Mouse (Mus musculus): Measurements from ENCODE around the gene Rgn. TPM values are rescaled to one million over a fixed set of nuclear protein-coding genes. Genes with fewer than 3 reads are reported as not detected.

Rgn gene
- polyA plus RNA-seq, 1 experiment, result 0.06 TPM

DNA sequence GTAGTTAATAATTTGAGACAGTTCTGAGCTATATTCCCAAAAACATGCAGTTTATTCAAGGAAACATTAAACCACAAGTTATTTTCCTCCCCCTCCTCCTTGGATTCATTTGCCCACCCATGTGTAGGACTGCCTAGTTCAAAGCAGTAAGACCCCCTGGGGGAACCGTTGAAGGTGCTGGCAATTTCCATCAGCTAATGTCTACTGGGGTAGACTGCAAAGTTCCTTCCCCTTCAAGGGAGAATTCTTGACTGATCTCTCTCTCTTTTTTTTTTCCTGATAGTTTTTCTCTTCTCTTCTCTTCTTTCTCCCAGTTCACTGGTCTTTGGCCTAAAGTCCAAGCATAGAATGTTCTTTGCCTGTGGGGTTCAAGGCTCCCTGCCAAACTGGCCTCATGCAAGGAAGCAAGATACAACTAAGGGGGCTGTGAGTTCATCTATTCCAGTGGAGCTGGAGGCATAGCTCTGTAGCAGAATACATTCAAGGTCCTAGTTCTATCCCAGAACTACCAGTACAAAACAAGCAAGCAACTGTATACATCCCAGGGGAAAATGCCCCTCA lies 627 bp upstream of the Rgn start:
- Histone ChIP-seq H3K4me1 (ENCODE audit: control insufficient read depth, insufficient read depth, low read length) (no peaks in the 10 kb centered on the region), H3K4me3 (ENCODE audit: control insufficient read depth, low read depth, low read length) (no peak overlapping the region), H3K36me3 (ENCODE audit: control insufficient read depth, insufficient read depth, low read length) (no peaks in the 10 kb centered on the region), H3K27me3 (ENCODE audit: control insufficient read depth, insufficient read depth, low read length) (no peaks in the 10 kb centered on the region), H3K27ac (ENCODE audit: control insufficient read depth, insufficient read depth, low read depth, low read length) (0 out of 2 replicates have a peak overlapping the region, but pooled peaks have one; percentile 21)
- TF ChIP-seq POLR2A (IDR thresholded peaks at IDR 0.05; ENCODE audit: control insufficient read depth, low read depth, low read length) (no peak), CTCF (IDR thresholded peaks at IDR 0.05; ENCODE audit: control insufficient read depth, insufficient read depth, insufficient replicate concordance, low read depth, low read length) (no peak)

GRCm38 (mm10) chrX:20552199-20552598 lies 2.6 kb downstream of the Rgn start:
- H3K27ac ChIP-seq (ENCODE audit: control insufficient read depth, insufficient read depth, low read depth, low read length), result no peak overlapping the region
- TF ChIP-seq POLR2A (IDR thresholded peaks at IDR 0.05; ENCODE audit: control insufficient read depth, low read depth, low read length) (no peak), CTCF (IDR thresholded peaks at IDR 0.05; ENCODE audit: control insufficient read depth, insufficient read depth, insufficient replicate concordance, low read depth, low read length) (no peak)
- no peaks in the 10 kb centered on the region for H3K27me3 ChIP-seq (ENCODE audit: control insufficient read depth, insufficient read depth, low read length)
- H3K4me1 ChIP-seq (ENCODE audit: control insufficient read depth, insufficient read depth, low read length), result no peaks in the 10 kb centered on the region
- no peaks in the 10 kb centered on the region for H3K36me3 ChIP-seq (ENCODE audit: control insufficient read depth, insufficient read depth, low read length)
- H3K4me3 ChIP-seq (ENCODE audit: control insufficient read depth, low read depth, low read length), result no peak overlapping the region

DNA sequence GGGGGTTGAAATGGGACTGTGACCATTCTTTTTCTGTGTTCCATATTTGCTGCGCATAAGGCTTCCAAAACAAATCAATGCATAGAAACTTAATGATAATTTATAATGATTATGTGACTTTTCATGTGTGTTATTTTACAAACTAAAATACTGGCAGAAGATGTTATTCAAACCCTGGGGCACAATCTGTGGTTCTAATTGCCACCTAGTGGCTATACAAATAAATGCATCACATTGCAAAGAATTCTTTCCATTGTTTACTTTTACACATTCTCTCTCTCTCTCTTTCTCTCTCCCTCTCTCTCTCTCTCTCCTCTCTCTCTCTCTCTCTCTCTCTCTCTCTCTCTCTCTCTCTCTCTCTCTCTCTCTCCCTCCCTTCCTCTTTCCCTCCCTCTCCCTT lies 12.3 kb downstream of the Rgn start:
- Histone ChIP-seq H3K27me3 (ENCODE audit: control insufficient read depth, insufficient read depth, low read length) (no peaks in the 10 kb centered on the region), H3K4me1 (ENCODE audit: control insufficient read depth, insufficient read depth, low read length) (no peaks in the 10 kb centered on the region), H3K36me3 (ENCODE audit: control insufficient read depth, insufficient read depth, low read length) (no peaks in the 10 kb centered on the region), H3K4me3 (ENCODE audit: control insufficient read depth, low read depth, low read length) (no peak overlapping the region), H3K27ac (ENCODE audit: control insufficient read depth, insufficient read depth, low read depth, low read length) (no peak overlapping the region)
- TF ChIP-seq CTCF (IDR thresholded peaks at IDR 0.05; ENCODE audit: control insufficient read depth, insufficient read depth, insufficient replicate concordance, low read depth, low read length), result no peak
- TF ChIP-seq POLR2A (IDR thresholded peaks at IDR 0.05; ENCODE audit: control insufficient read depth, low read depth, low read length), result no peak

DNA sequence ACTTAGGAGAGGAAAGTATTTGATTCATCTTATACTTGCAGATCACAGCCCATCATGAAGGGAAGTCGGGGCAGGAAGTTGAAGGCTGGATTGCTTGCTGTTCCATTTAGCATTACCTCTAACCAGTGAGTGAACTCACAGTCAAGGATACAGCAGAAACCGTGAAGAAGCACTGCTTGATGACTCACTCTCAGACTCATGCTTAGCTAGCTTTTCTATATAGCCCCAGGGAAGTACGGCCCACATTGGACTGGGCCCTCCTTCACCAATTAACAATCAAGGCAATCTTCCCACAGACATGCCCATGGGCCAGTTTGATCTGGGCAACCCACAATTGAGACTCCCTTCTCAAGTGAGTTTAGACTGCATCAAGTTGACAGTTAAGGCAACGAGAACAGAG lies 14.4 kb downstream of the Rgn start:
- H3K36me3 ChIP-seq (ENCODE audit: control insufficient read depth, insufficient read depth, low read length), result no peaks in the 10 kb centered on the region
- no peaks in the 10 kb centered on the region for H3K27me3 ChIP-seq (ENCODE audit: control insufficient read depth, insufficient read depth, low read length)
- H3K4me3 ChIP-seq (ENCODE audit: control insufficient read depth, low read depth, low read length), result no peak overlapping the region
- no peak overlapping the region for H3K27ac ChIP-seq (ENCODE audit: control insufficient read depth, insufficient read depth, low read depth, low read length)
- H3K4me1 ChIP-seq (ENCODE audit: control insufficient read depth, insufficient read depth, low read length), result no peaks in the 10 kb centered on the region
- TF ChIP-seq POLR2A (IDR thresholded peaks at IDR 0.05; ENCODE audit: control insufficient read depth, low read depth, low read length), result no peak
- TF ChIP-seq CTCF (IDR thresholded peaks at IDR 0.05; ENCODE audit: control insufficient read depth, insufficient read depth, insufficient replicate concordance, low read depth, low read length), result no peak

DNA sequence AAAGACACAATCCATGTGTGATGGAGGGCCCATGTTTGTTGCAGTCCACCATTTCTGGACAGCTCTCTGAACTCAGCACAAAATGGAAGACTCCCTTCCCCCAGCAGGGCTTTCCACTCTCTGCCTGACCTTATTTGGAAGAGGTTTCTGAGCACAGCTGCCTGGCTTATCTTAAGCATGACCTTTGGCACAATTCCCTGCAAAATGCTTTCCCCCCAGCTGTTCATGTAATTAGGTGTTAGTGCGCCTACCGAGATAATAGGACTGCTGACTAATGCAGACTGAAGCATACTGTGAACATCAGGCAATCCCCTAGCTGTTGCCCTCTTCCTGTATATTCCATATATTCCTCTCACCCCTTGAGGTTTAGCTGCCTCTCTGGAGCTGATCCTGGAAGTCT lies 21.4 kb downstream of the Rgn start:
- no peak for TF ChIP-seq CTCF (IDR thresholded peaks at IDR 0.05; ENCODE audit: control insufficient read depth, insufficient read depth, insufficient replicate concordance, low read depth, low read length)
- TF ChIP-seq POLR2A (IDR thresholded peaks at IDR 0.05; ENCODE audit: control insufficient read depth, low read depth, low read length), result no peak
- H3K4me3 ChIP-seq (ENCODE audit: control insufficient read depth, low read depth, low read length), result no peak overlapping the region
- H3K27ac ChIP-seq (ENCODE audit: control insufficient read depth, insufficient read depth, low read depth, low read length), result no peak overlapping the region
- no peaks in the 10 kb centered on the region for H3K36me3 ChIP-seq (ENCODE audit: control insufficient read depth, insufficient read depth, low read length)
- H3K4me1 ChIP-seq (ENCODE audit: control insufficient read depth, insufficient read depth, low read length), result no peaks in the 10 kb centered on the region
- no peaks in the 10 kb centered on the region for H3K27me3 ChIP-seq (ENCODE audit: control insufficient read depth, insufficient read depth, low read length)

GRCm38 (mm10) chrX:20572683-20573082 lies 23.1 kb downstream of the Rgn start:
- H3K27me3 ChIP-seq (ENCODE audit: control insufficient read depth, insufficient read depth, low read length), result no peaks in the 10 kb centered on the region
- H3K4me1 ChIP-seq (ENCODE audit: control insufficient read depth, insufficient read depth, low read length), result no peaks in the 10 kb centered on the region
- H3K27ac ChIP-seq (ENCODE audit: control insufficient read depth, insufficient read depth, low read depth, low read length), result no peak overlapping the region
- no peaks in the 10 kb centered on the region for H3K36me3 ChIP-seq (ENCODE audit: control insufficient read depth, insufficient read depth, low read length)
- no peak overlapping the region for H3K4me3 ChIP-seq (ENCODE audit: control insufficient read depth, low read depth, low read length)
- no peak for TF ChIP-seq CTCF (IDR thresholded peaks at IDR 0.05; ENCODE audit: control insufficient read depth, insufficient read depth, insufficient replicate concordance, low read depth, low read length)

- no peaks in the 10 kb centered on the region for H3K27me3 ChIP-seq (ENCODE audit: control insufficient read depth, insufficient read depth, low read length)
- no peaks in the 10 kb centered on the region for H3K4me1 ChIP-seq (ENCODE audit: control insufficient read depth, insufficient read depth, low read length)
- H3K4me3 ChIP-seq (ENCODE audit: control insufficient read depth, low read depth, low read length), result no peak overlapping the region
- no peaks in the 10 kb centered on the region for H3K36me3 ChIP-seq (ENCODE audit: control insufficient read depth, insufficient read depth, low read length)
- no peak overlapping the region for H3K27ac ChIP-seq (ENCODE audit: control insufficient read depth, insufficient read depth, low read depth, low read length)
- TF ChIP-seq CTCF (IDR thresholded peaks at IDR 0.05; ENCODE audit: control insufficient read depth, insufficient read depth, insufficient replicate concordance, low read depth, low read length) (no peak), POLR2A (IDR thresholded peaks at IDR 0.05; ENCODE audit: control insufficient read depth, low read depth, low read length) (no peak)
Measured at GRCm38 (mm10) chrX:20573927-20574326, 24.3 kb downstream of the Rgn start.

GRCm38 (mm10) chrX:20587968-20588367 lies 38.4 kb downstream of the Rgn start:
- H3K27ac ChIP-seq (ENCODE audit: control insufficient read depth, insufficient read depth, low read depth, low read length), result no peak overlapping the region
- H3K27me3 ChIP-seq (ENCODE audit: control insufficient read depth, insufficient read depth, low read length), result no peaks in the 10 kb centered on the region
- no peaks in the 10 kb centered on the region for H3K4me1 ChIP-seq (ENCODE audit: control insufficient read depth, insufficient read depth, low read length)
- TF ChIP-seq CTCF (IDR thresholded peaks at IDR 0.05; ENCODE audit: control insufficient read depth, insufficient read depth, insufficient replicate concordance, low read depth, low read length) (no peak), POLR2A (IDR thresholded peaks at IDR 0.05; ENCODE audit: control insufficient read depth, low read depth, low read length) (no peak)
- no peaks in the 10 kb centered on the region for H3K36me3 ChIP-seq (ENCODE audit: control insufficient read depth, insufficient read depth, low read length)
- H3K4me3 ChIP-seq (ENCODE audit: control insufficient read depth, low read depth, low read length), result no peak overlapping the region
